Mouse (Mus musculus): ENCODE measurements around the gene Sept3.

GRCm38 (mm10) chr15:82286157-82286556, 11.5 kb downstream of the Sept3 start:
- TF ChIP-seq POLR2A (IDR thresholded peaks at IDR 0.05; ENCODE audit: control insufficient read depth, low read depth, low read length) (no peak), CTCF (IDR thresholded peaks at IDR 0.05; ENCODE audit: control insufficient read depth, insufficient read depth, insufficient replicate concordance, low read depth, low read length) (no peak)

All from testis, adult 2 months (tissue).